Mouse (Mus musculus) kidney, embryonic 14.5 days (tissue): ENCODE data around the gene Map3k1. TPM values are rescaled to one million over a fixed set of nuclear protein-coding genes. Genes with fewer than 3 reads are reported as not detected.

ENCODE experiments used
- ATAC-seq: fragments of 200-750 bp; cut with Nextera tagmentation; 2 replicates; pipeline ENCODE4 v1.8.0; 2017; ENCODE audit warnings: moderate number of reproducible peaks, mild to moderate bottlenecking, moderate TSS enrichment, moderate library complexity; ENCODE audit not compliant: low FRiP score, low TSS enrichment
- H3K27ac ChIP-seq: fragments of 300-500 bp; sonication (generic); 2 replicates; pipeline ENCODE4 v1.5.1; 2014; ENCODE audit warnings: low read depth, mild to moderate bottlenecking, low read length, moderate library complexity, mixed read lengths
- H3K27me3 ChIP-seq: fragments of 300-500 bp; sonication (generic); 2 replicates; pipeline ENCODE4 v1.6.1; 2014; ENCODE audit warnings: mild to moderate bottlenecking, low read length; ENCODE audit not compliant: control insufficient read depth, insufficient read depth
- H3K36me3 ChIP-seq: fragments of 300-500 bp; sonication (generic); 2 replicates; pipeline ENCODE4 v1.6.1; 2014; ENCODE audit warnings: low read length, mixed read lengths; ENCODE audit not compliant: control insufficient read depth, insufficient read depth
- H3K4me1 ChIP-seq: fragments of 300-500 bp; sonication (generic); 2 replicates; pipeline ENCODE4 v1.6.1; 2014; ENCODE audit warnings: low read length, mixed read lengths; ENCODE audit not compliant: control insufficient read depth, insufficient read depth
- H3K4me2 ChIP-seq: fragments of 300-500 bp; sonication (generic); replicated peaks from 2 replicates; pipeline ENCODE4 v1.6.1; 2014; ENCODE audit warnings: low read depth, mild to moderate bottlenecking, low read length
- H3K4me3 ChIP-seq: fragments of 300-500 bp; sonication (generic); 2 replicates; pipeline ENCODE4 v1.5.1; 2014; ENCODE audit warnings: mild to moderate bottlenecking, low read length
- H3K9ac ChIP-seq: fragments of 300-500 bp; sonication (generic); 2 replicates; pipeline ENCODE4 v1.6.1; 2014; ENCODE audit warnings: low read depth, mild to moderate bottlenecking, low read length, moderate library complexity
- H3K9me3 ChIP-seq: fragments of 300-500 bp; sonication (generic); 2 replicates; pipeline ENCODE4 v1.6.1; 2016; ENCODE audit warnings: low read length; ENCODE audit not compliant: control insufficient read depth
- WGBS: fragments of 180-500 bp; shearing (Covaris S2); extraction: QIAGEN DNeasy Blood & Tissue Kit; methylation state at CpG from one replicate; pipeline ENCODE4 v1.1.7; 2014; 5-methylcytosine and 5-hydroxymethylcytosine counted together
- polyA plus RNA-seq: library from polyadenylated mRNA; unstranded; fragments of >200 nt; fragmentation: Nextera tagmentation; extraction: Ambion mirVana; gene quantifications from 2 replicates; pipeline ENCODE4 v1.2.1, GENCODE M21; 2014

Map3k1 gene
- polyA plus RNA-seq, 1 experiment from 2014 or later, result 38.4 TPM

DNA sequence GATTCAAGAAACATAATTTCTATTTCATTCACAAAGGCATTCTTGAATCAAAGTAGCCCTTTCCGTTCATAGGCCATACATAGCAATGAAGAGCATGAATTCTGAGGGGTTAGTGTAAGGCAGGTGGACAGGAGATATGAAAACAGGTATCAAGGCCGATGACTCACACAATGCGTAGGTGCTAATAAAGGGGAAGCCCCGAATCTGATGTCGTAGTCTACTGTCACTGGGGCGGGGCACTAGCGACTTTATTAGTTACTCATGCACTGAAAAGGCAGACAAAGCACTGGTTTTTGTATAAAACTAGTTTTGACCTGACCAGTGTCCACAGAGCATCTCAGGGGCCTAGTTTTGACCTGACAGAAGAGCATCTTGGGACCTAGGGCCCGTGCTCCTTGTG lies 36.7 kb downstream of the Map3k1 start:
- H3K4me1 ChIP-seq, result no peaks in the 10 kb centered on the region
- no peak overlapping the region for H3K4me3 ChIP-seq
- H3K9me3 ChIP-seq, result no peaks in the 10 kb centered on the region
- no peaks in the 10 kb centered on the region for H3K27me3 ChIP-seq
- H3K4me2 ChIP-seq, result no peak overlapping the region
- WGBS, result 90% methylated on average over 8 of the region's 8 CpGs
- H3K27ac ChIP-seq, result no peak overlapping the region
- no peak for ATAC-seq
- H3K9ac ChIP-seq, result no peak overlapping the region
- peaks cover 77% of the 10 kb centered on the region for H3K36me3 ChIP-seq

DNA sequence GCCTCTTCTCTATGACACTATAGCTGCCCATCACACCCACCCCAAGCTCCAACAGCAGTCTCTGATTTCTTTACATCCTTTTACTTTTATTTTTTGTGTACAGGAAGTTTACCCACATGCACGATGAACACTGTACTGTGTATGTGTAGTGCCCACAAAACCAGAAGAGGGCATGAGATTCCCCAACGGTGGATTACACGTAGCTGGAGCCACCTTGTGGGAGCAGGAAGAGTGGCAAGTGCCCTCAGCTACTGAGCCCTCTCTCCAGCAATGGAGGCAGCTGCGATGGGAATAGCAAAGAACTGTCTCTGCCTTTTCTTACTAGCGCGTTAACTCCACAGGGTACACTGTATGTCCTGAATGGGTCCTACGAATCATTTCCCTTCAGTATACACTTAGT lies 37.6 kb downstream of the Map3k1 start:
- whole genome bisulfite sequencing, result 68% methylated on average over 7 of the region's 7 CpGs
- H3K9ac ChIP-seq, result no peak overlapping the region

GRCm38 (mm10) chr13:111770776-111771175 lies 38.0 kb downstream of the Map3k1 start:
- 96% methylated on average over 9 of the region's 9 CpGs for WGBS
- no peaks in the 10 kb centered on the region for H3K9me3 ChIP-seq
- no peak overlapping the region for H3K4me2 ChIP-seq
- no peak overlapping the region for H3K4me3 ChIP-seq
- H3K27me3 ChIP-seq, result no peaks in the 10 kb centered on the region
- H3K36me3 ChIP-seq, result peaks cover 88% of the 10 kb centered on the region
- H3K4me1 ChIP-seq, result no peaks in the 10 kb centered on the region
- no peak overlapping the region for H3K9ac ChIP-seq
- no peak overlapping the region for H3K27ac ChIP-seq
- no peak for ATAC-seq

More for the DNA sequence above, 37.6 kb downstream of the Map3k1 start:
- Histone ChIP-seq H3K36me3 (peaks cover 85% of the 10 kb centered on the region), H3K27ac (no peak overlapping the region), H3K27me3 (no peaks in the 10 kb centered on the region), H3K4me3 (no peak overlapping the region), H3K4me1 (no peaks in the 10 kb centered on the region), H3K4me2 (no peak overlapping the region), H3K9me3 (no peaks in the 10 kb centered on the region)
- ATAC-seq, result no peak

GRCm38 (mm10) chr13:111762526-111762925 lies 46.3 kb downstream of the Map3k1 start:
- WGBS, result 93% methylated on average over 12 of the region's 12 CpGs
- Histone ChIP-seq H3K27ac (no peak overlapping the region), H3K4me1 (no peaks in the 10 kb centered on the region), H3K9ac (no peak overlapping the region), H3K9me3 (no peaks in the 10 kb centered on the region), H3K27me3 (no peaks in the 10 kb centered on the region), H3K4me3 (no peak overlapping the region), H3K4me2 (no peak overlapping the region), H3K36me3 (peaks cover 93% of the 10 kb centered on the region)
- ATAC-seq, result no peak

GRCm38 (mm10) chr13:111756986-111757385 lies 51.8 kb downstream of the Map3k1 start:
- Histone ChIP-seq H3K4me1 (no peaks in the 10 kb centered on the region), H3K36me3 (peaks cover 95% of the 10 kb centered on the region), H3K27ac (no peak overlapping the region), H3K9me3 (no peaks in the 10 kb centered on the region), H3K4me2 (no peak overlapping the region), H3K27me3 (no peaks in the 10 kb centered on the region), H3K9ac (no peak overlapping the region), H3K4me3 (no peak overlapping the region)
- WGBS, result 88% methylated on average over 6 of the region's 6 CpGs
- no peak for ATAC-seq

DNA sequence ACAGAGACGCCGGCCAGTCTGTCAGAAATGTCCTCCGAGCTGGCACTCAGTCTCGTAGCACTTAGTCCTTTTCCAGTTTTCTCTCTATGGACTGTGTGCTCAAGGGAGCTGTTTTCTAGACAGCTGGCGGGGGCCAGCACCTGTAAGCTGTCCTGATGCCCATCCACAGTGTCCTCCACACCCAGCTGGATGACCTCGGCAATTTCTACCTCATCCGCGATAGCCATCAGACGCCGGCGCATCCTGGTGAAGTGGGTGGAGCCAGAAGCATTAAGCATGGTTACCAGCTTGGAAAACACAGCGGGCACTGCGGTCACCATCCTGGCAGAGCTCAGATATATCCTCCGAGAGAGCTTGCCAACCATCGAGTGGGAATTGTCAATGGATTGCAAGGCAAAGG lies 52.9 kb downstream of the Map3k1 start:
- ATAC-seq, result no peak
- 97% methylated on average over 15 of the region's 15 CpGs for WGBS
- peaks cover 96% of the 10 kb centered on the region for H3K36me3 ChIP-seq

GRCm38 (mm10) chr13:111755377-111755776 lies 53.4 kb downstream of the Map3k1 start:
- Histone ChIP-seq H3K27me3 (no peaks in the 10 kb centered on the region), H3K36me3 (peaks cover 96% of the 10 kb centered on the region), H3K4me1 (no peaks in the 10 kb centered on the region), H3K4me3 (no peak overlapping the region), H3K4me2 (no peak overlapping the region), H3K9ac (no peak overlapping the region), H3K27ac (no peak overlapping the region), H3K9me3 (no peaks in the 10 kb centered on the region)
- 96% methylated on average over 18 of the region's 18 CpGs for WGBS
- no peak for ATAC-seq

More for the DNA sequence above, 52.9 kb downstream of the Map3k1 start:
- no peaks in the 10 kb centered on the region for H3K27me3 ChIP-seq
- H3K27ac ChIP-seq, result no peak overlapping the region
- H3K4me2 ChIP-seq, result no peak overlapping the region
- H3K9ac ChIP-seq, result no peak overlapping the region
- H3K9me3 ChIP-seq, result no peaks in the 10 kb centered on the region
- H3K4me1 ChIP-seq, result no peaks in the 10 kb centered on the region
- H3K4me3 ChIP-seq, result no peak overlapping the region

DNA sequence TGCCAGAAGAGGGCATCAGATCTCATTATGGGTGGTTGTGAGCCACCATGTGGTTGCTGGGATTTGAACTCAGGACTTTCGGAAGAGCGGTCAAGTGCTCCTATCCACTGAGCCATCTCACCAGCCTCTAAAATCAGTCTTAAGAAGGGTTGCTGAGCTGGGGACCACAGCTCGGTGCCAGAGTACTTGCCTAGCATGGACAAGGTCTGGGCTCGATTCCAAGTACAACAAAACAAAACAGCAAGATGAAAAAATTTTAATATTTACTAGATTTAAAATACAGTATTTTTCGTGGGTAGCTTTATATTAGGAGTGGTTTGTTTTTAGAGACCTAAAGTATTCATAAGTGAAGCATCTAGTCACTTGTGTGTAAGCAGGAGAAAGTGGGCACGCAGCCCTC lies 55.5 kb downstream of the Map3k1 start:
- no peak for ATAC-seq
- Histone ChIP-seq H3K4me1 (no peaks in the 10 kb centered on the region), H3K36me3 (peaks cover 98% of the 10 kb centered on the region), H3K4me2 (no peak overlapping the region), H3K4me3 (no peak overlapping the region), H3K27me3 (no peaks in the 10 kb centered on the region), H3K9ac (no peak overlapping the region), H3K9me3 (no peaks in the 10 kb centered on the region), H3K27ac (no peak overlapping the region)
- WGBS, result 89% methylated on average over 6 of the region's 6 CpGs

- H3K36me3 ChIP-seq, result peaks cover 59% of the 10 kb centered on the region
- H3K4me3 ChIP-seq, result no peak overlapping the region
- WGBS, result 93% methylated on average over 28 of the region's 28 CpGs
- no peaks in the 10 kb centered on the region for H3K9me3 ChIP-seq
- no peak overlapping the region for H3K27ac ChIP-seq
- no peak for ATAC-seq
- H3K9ac ChIP-seq, result no peak overlapping the region
- no peak overlapping the region for H3K4me2 ChIP-seq
- no peaks in the 10 kb centered on the region for H3K27me3 ChIP-seq
- no peaks in the 10 kb centered on the region for H3K4me1 ChIP-seq
Measured at GRCm38 (mm10) chr13:111748301-111749062, 60.3 kb downstream of the Map3k1 start.
